Mouse (Mus musculus) lung, embryonic 15.5 days (tissue): ENCODE results near the gene Tlcd1. TPM values are rescaled to one million over a fixed set of nuclear protein-coding genes. Genes with fewer than 3 reads are reported as not detected.
A peak's percentile ranks its signal among the peaks of the same experiment; 100 is the strongest.
"Not testable (repeated sequence)": the region's sequence is repeated elsewhere in the genome, so short reads cannot be mapped to it uniquely, and the experiment has no call there.

ENCODE experiments used
- ATAC-seq: fragments of 200-750 bp; cut with Nextera tagmentation; 2 replicates; pipeline ENCODE4 v1.8.0; 2017; ENCODE audit warnings: moderate number of reproducible peaks, borderline replicate concordance; ENCODE audit not compliant: low FRiP score, low TSS enrichment; ENCODE audit errors: extremely low read depth
- H3K27ac ChIP-seq: fragments of 300-500 bp; sonication (generic); 2 replicates; pipeline ENCODE4 v1.5.1; 2015; ENCODE audit warnings: moderate library complexity, mild to moderate bottlenecking, inconsistent platforms
- H3K27me3 ChIP-seq: fragments of 300-500 bp; sonication (generic); 2 replicates; pipeline ENCODE4 v1.6.1; 2015; ENCODE audit warnings: inconsistent platforms
- H3K36me3 ChIP-seq: fragments of 300-500 bp; sonication (generic); 2 replicates; pipeline ENCODE4 v1.6.1; 2015; ENCODE audit warnings: inconsistent platforms
- H3K4me1 ChIP-seq: fragments of 300-500 bp; sonication (generic); 2 replicates; pipeline ENCODE4 v1.6.1; 2015; ENCODE audit warnings: inconsistent platforms
- H3K4me2 ChIP-seq: fragments of 300-500 bp; sonication (generic); 2 replicates; pipeline ENCODE4 v1.6.1; 2015; ENCODE audit warnings: inconsistent platforms, mild to moderate bottlenecking, moderate library complexity
- H3K4me3 ChIP-seq: fragments of 300-500 bp; sonication (generic); 2 replicates; pipeline ENCODE4 v1.5.1; 2015; ENCODE audit warnings: mild to moderate bottlenecking, inconsistent platforms
- H3K9ac ChIP-seq: fragments of 300-500 bp; sonication (generic); 2 replicates; pipeline ENCODE4 v1.6.1; 2015; ENCODE audit warnings: inconsistent platforms
- H3K9me3 ChIP-seq: fragments of 300-500 bp; sonication (generic); 2 replicates; pipeline ENCODE4 v1.6.1; 2016; ENCODE audit warnings: inconsistent platforms
- WGBS: fragments of 180-500 bp; shearing (Covaris S2); methylation state at CpG from one replicate; pipeline ENCODE4 v1.1.7; 2015; 5-methylcytosine and 5-hydroxymethylcytosine counted together
- polyA plus RNA-seq: library from polyadenylated mRNA; unstranded; fragments of >200 nt; fragmentation: Nextera tagmentation; extraction: Ambion mirVana; gene quantifications from 2 replicates; pipeline ENCODE4 v1.2.1, GENCODE M21; 2015

The Tlcd1 gene
- polyA plus RNA-seq, result 20.2 and 22.9 TPM in 2 replicates

- Histone ChIP-seq H3K4me2 (peak within 1 kb of the TSS; percentile 97), H3K4me1 (peaks cover 51% of the 10 kb centered on the region), H3K9ac (peak within 1 kb of the TSS; percentile 39), H3K36me3 (peaks cover 21% of the 10 kb centered on the region), H3K9me3 (no peaks in the 10 kb centered on the region), H3K27ac (peak within 1 kb of the TSS; percentile 99), H3K4me3 (peak within 1 kb of the TSS; percentile 61), H3K27me3 (no peaks in the 10 kb centered on the region)
- under 1% methylated on average over 32 of the region's 32 CpGs for WGBS
- ATAC-seq, result peak; percentile 55; the same call in 1 of the 2 replicates
Measured at GRCm38 (mm10) chr11:78176402-78176862, at the start of gene Tlcd1, which contains the start of gene Nek8. Gene Tlcd1, plus strand, starts transcription at chr11:78176711. Gene Nek8, minus strand, starts transcription at chr11:78176675.

DNA sequence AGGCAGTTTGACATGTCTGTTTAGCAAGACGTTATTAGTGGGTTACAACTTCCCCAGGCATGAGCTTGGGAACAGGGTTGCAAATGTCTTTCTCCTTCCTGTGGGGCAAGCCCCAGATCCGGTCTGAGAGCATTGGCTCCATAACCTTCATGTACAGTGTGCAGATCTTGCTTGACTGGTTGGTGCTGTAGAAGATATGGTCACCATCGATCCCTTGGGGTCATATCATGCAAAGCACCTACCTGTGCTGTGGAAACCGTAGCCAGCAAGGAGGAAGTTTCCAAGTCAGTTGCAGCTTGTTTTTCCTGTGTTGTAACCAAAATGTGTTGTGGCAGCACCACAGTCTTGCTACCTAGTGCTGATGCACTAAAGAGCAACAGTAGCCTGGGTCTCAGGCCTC lies 49.8 kb upstream of the Tlcd1 start:
- Histone ChIP-seq H3K27me3 (no peaks in the 10 kb centered on the region), H3K4me2 (no peak overlapping the region), H3K9me3 (no peaks in the 10 kb centered on the region), H3K9ac (no peak overlapping the region), H3K36me3 (no peaks in the 10 kb centered on the region), H3K27ac (no peak overlapping the region), H3K4me1 (no peaks in the 10 kb centered on the region), H3K4me3 (no peak overlapping the region)
- no peak for ATAC-seq
- 73% methylated on average over 4 of the region's 4 CpGs for WGBS

DNA sequence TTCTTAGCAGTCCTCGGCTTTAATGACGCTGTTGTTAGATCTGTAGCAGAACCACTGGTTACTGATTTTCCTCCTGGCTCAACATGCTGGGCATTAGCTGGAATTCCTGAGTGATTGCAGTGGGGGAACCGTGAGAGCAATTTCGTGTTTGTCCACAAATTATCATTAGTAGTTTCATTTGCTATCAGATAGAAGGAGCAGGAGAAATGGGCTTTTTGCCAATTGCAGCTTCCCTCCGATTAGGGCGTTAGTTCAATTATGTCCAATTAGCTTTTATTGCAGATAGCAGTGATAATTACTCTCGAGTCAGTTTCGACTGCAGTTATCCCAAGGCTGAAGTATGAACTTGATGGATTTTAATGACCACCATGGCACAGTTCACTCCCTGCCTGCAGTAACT lies 47.1 kb upstream of the Tlcd1 start:
- Histone ChIP-seq H3K9ac (no peak overlapping the region), H3K27ac (no peak overlapping the region), H3K36me3 (no peaks in the 10 kb centered on the region), H3K4me1 (no peaks in the 10 kb centered on the region), H3K4me3 (no peak overlapping the region), H3K9me3 (no peaks in the 10 kb centered on the region), H3K4me2 (no peak overlapping the region), H3K27me3 (no peaks in the 10 kb centered on the region)
- ATAC-seq, result no peak
- WGBS, result 73% methylated on average over 8 of the region's 8 CpGs

GRCm38 (mm10) chr11:78133915-78134314 lies 42.6 kb upstream of the Tlcd1 start:
- 85% methylated on average over 6 of the region's 6 CpGs for WGBS
- Histone ChIP-seq H3K4me3 (no peak overlapping the region), H3K9me3 (no peaks in the 10 kb centered on the region), H3K4me1 (no peaks in the 10 kb centered on the region), H3K4me2 (no peak overlapping the region), H3K27me3 (no peaks in the 10 kb centered on the region), H3K9ac (no peak overlapping the region), H3K27ac (no peak overlapping the region), H3K36me3 (no peaks in the 10 kb centered on the region)
- no peak for ATAC-seq

DNA sequence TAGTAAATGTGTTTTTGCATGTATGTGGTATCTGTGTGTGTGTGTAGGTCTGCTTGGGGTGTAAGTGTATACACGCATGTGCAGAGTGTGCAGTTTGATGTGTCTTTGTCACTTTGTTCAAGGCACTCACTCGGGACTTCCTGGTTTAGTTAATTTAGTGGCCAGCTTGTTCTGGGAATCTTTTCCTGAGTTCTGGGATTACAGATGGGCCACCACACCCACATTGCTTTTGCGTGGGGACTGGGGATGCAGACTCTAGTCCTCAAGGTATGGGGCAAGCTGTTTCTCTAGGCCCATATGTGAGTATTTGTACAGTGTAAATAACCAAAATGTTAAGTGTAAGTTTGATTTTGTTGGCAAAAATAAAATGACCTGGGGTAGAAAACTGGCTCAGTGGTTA lies 42.2 kb upstream of the Tlcd1 start:
- Histone ChIP-seq H3K9me3 (no peaks in the 10 kb centered on the region), H3K4me1 (no peaks in the 10 kb centered on the region), H3K27me3 (no peaks in the 10 kb centered on the region), H3K36me3 (no peaks in the 10 kb centered on the region), H3K4me2 (no peak overlapping the region), H3K9ac (no peak overlapping the region), H3K4me3 (no peak overlapping the region), H3K27ac (no peak overlapping the region)
- no peak for ATAC-seq
- WGBS, result 77% methylated on average over 3 of the region's 3 CpGs

GRCm38 (mm10) chr11:78135314-78135713 lies 41.2 kb upstream of the Tlcd1 start:
- not testable (repeated sequence) for H3K9me3 ChIP-seq, H3K4me3 ChIP-seq, H3K27me3 ChIP-seq, H3K4me1 ChIP-seq, H3K27ac ChIP-seq, H3K4me2 ChIP-seq, H3K36me3 ChIP-seq, H3K9ac ChIP-seq, ATAC-seq
- 75% methylated on average over 7 of the region's 7 CpGs for WGBS

DNA sequence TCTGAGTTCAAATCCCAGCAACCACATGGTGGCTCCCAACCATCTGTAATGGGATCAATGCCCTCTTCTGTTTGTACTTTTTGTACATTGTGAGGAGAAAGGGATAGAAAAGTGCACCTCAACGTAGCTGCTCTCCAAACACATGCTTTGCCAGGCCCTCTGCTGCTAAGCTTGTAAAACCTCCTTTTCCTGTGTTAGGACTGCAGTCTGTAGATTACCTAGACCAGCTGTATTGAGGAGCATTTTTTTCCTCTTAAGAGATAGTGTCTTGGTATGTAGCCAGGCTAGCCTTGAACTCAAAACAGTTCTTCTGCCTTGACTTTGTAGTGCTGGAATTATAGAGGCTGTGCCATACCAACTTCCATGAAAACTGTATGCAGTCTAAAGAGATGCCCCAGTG lies 40.4 kb upstream of the Tlcd1 start:
- H3K4me1 ChIP-seq, result no peaks in the 10 kb centered on the region
- no peaks in the 10 kb centered on the region for H3K27me3 ChIP-seq
- H3K36me3 ChIP-seq, result no peaks in the 10 kb centered on the region
- no peak overlapping the region for H3K27ac ChIP-seq
- 85% methylated on average over 1 of the region's 1 CpGs for WGBS
- H3K4me2 ChIP-seq, result no peak overlapping the region
- no peak overlapping the region for H3K4me3 ChIP-seq
- ATAC-seq, result no peak
- no peaks in the 10 kb centered on the region for H3K9me3 ChIP-seq
- H3K9ac ChIP-seq, result no peak overlapping the region

GRCm38 (mm10) chr11:78137584-78137983 lies 38.9 kb upstream of the Tlcd1 start:
- H3K4me2 ChIP-seq, result no peak overlapping the region
- H3K27ac ChIP-seq, result no peak overlapping the region
- no peaks in the 10 kb centered on the region for H3K9me3 ChIP-seq
- H3K4me3 ChIP-seq, result no peak overlapping the region
- no peak overlapping the region for H3K9ac ChIP-seq
- H3K4me1 ChIP-seq, result no peaks in the 10 kb centered on the region
- ATAC-seq, result no peak
- WGBS, result 76% methylated on average over 4 of the region's 4 CpGs
- no peaks in the 10 kb centered on the region for H3K27me3 ChIP-seq
- no peaks in the 10 kb centered on the region for H3K36me3 ChIP-seq

- H3K9me3 ChIP-seq, result no peaks in the 10 kb centered on the region
- WGBS, result 85% methylated on average over 3 of the region's 3 CpGs
- no peak overlapping the region for H3K9ac ChIP-seq
- H3K4me1 ChIP-seq, result no peaks in the 10 kb centered on the region
- peaks cover 1% of the 10 kb centered on the region for H3K36me3 ChIP-seq
- H3K4me2 ChIP-seq, result no peak overlapping the region
- ATAC-seq, result no peak
- H3K4me3 ChIP-seq, result no peak overlapping the region
- no peak overlapping the region for H3K27ac ChIP-seq
- H3K27me3 ChIP-seq, result no peaks in the 10 kb centered on the region
Measured at GRCm38 (mm10) chr11:78138023-78138422, 38.5 kb upstream of the Tlcd1 start.

GRCm38 (mm10) chr11:78140665-78141064 lies 35.8 kb upstream of the Tlcd1 start:
- no peak for ATAC-seq
- WGBS, result 66% methylated on average over 5 of the region's 5 CpGs

GRCm38 (mm10) chr11:78143520-78143919 lies 33.0 kb upstream of the Tlcd1 start:
- Histone ChIP-seq H3K36me3 (peaks cover 40% of the 10 kb centered on the region), H3K4me1 (no peaks in the 10 kb centered on the region), H3K27ac (no peak overlapping the region), H3K4me2 (no peak overlapping the region), H3K9me3 (no peaks in the 10 kb centered on the region), H3K9ac (no peak overlapping the region), H3K4me3 (no peak overlapping the region), H3K27me3 (no peaks in the 10 kb centered on the region)
- 77% methylated on average over 2 of the region's 2 CpGs for WGBS
- no peak for ATAC-seq

More at GRCm38 (mm10) chr11:78140665-78141064, 35.8 kb upstream of the Tlcd1 start:
- Histone ChIP-seq H3K27ac (no peak overlapping the region), H3K36me3 (peaks cover 27% of the 10 kb centered on the region), H3K9ac (no peak overlapping the region), H3K9me3 (no peaks in the 10 kb centered on the region), H3K4me3 (no peak overlapping the region), H3K4me2 (no peak overlapping the region), H3K4me1 (no peaks in the 10 kb centered on the region), H3K27me3 (no peaks in the 10 kb centered on the region)

- Histone ChIP-seq H3K27ac (no peak overlapping the region), H3K27me3 (no peaks in the 10 kb centered on the region), H3K36me3 (peaks cover 62% of the 10 kb centered on the region), H3K4me2 (no peak overlapping the region), H3K9ac (no peak overlapping the region), H3K9me3 (no peaks in the 10 kb centered on the region), H3K4me1 (no peaks in the 10 kb centered on the region), H3K4me3 (no peak overlapping the region)
- WGBS, result 80% methylated on average over 5 of the region's 5 CpGs
- ATAC-seq, result no peak
Measured at GRCm38 (mm10) chr11:78146168-78146567, 30.3 kb upstream of the Tlcd1 start.
